Mouse (Mus musculus): ENCODE data around the gene Aatk. TPM values are rescaled to one million over a fixed set of nuclear protein-coding genes. Genes with fewer than 3 reads are reported as not detected.

Gene Aatk
- polyA plus RNA-seq, 1 experiment from 2014 or later: 6.5 TPM

- Histone ChIP-seq H3K79me2 (ENCODE audit: inconsistent target) (peaks cover 35% of the 10 kb centered on the region), H3K36me3 (ENCODE audit: inconsistent target) (no peaks in the 10 kb centered on the region), H3K27ac (peak overlapping the region; percentile 99), H3K4me3 (ENCODE audit: inconsistent target) (no peak overlapping the region)
- 20% methylated on average over 7 of the region's 7 CpGs for WGBS (ENCODE audit: missing documents)
Observed at GRCm38 (mm10) chr11:120042141-120042838, 4.7 kb downstream of the Aatk start.

- Histone ChIP-seq H3K79me2 (ENCODE audit: inconsistent target) (peaks cover 43% of the 10 kb centered on the region), H3K36me3 (ENCODE audit: inconsistent target) (no peaks in the 10 kb centered on the region), H3K27ac (peak overlapping the region; percentile 99), H3K4me3 (ENCODE audit: inconsistent target) (peak overlapping the region; percentile 74)
- WGBS (ENCODE audit: missing documents): 34% methylated on average over 12 of the region's 13 CpGs
Observed at GRCm38 (mm10) chr11:120041191-120042123, 5.5 kb downstream of the Aatk start.

- WGBS (ENCODE audit: missing documents): 8% methylated on average over 8 of the region's 8 CpGs
- Histone ChIP-seq H3K4me3 (ENCODE audit: inconsistent target) (peak overlapping the region; percentile 74), H3K27ac (peak overlapping the region; percentile 99), H3K79me2 (ENCODE audit: inconsistent target) (peaks cover 53% of the 10 kb centered on the region), H3K36me3 (ENCODE audit: inconsistent target) (no peaks in the 10 kb centered on the region)
Observed at GRCm38 (mm10) chr11:120040440-120040839, 6.5 kb downstream of the Aatk start.

GRCm38 (mm10) chr11:120039581-120039980, 7.4 kb downstream of the Aatk start:
- H3K36me3 ChIP-seq (ENCODE audit: inconsistent target): no peaks in the 10 kb centered on the region
- WGBS (ENCODE audit: missing documents): 6% methylated on average over 4 of the region's 4 CpGs
- peak overlapping the region; percentile 99 for H3K27ac ChIP-seq
- H3K4me3 ChIP-seq (ENCODE audit: inconsistent target): peak overlapping the region; percentile 74; the same call in 1 of the 2 replicates
- peaks cover 57% of the 10 kb centered on the region for H3K79me2 ChIP-seq (ENCODE audit: inconsistent target)

GRCm38 (mm10) chr11:120034762-120035161, 12.2 kb downstream of the Aatk start:
- Histone ChIP-seq H3K27ac (peak overlapping the region; percentile 72), H3K79me2 (ENCODE audit: inconsistent target) (peaks cover 63% of the 10 kb centered on the region), H3K36me3 (ENCODE audit: inconsistent target) (no peaks in the 10 kb centered on the region), H3K4me3 (ENCODE audit: inconsistent target) (no peak overlapping the region)
- WGBS (ENCODE audit: missing documents): 5% methylated on average over 5 of the region's 5 CpGs

- WGBS (ENCODE audit: missing documents): 29% methylated on average over 1 of the region's 3 CpGs
- no peak overlapping the region for H3K4me3 ChIP-seq (ENCODE audit: inconsistent target)
- H3K79me2 ChIP-seq (ENCODE audit: inconsistent target): peaks cover 58% of the 10 kb centered on the region
- H3K27ac ChIP-seq: peak overlapping the region; percentile 72
- no peaks in the 10 kb centered on the region for H3K36me3 ChIP-seq (ENCODE audit: inconsistent target)
Observed at GRCm38 (mm10) chr11:120034306-120034705, 12.7 kb downstream of the Aatk start.

GRCm38 (mm10) chr11:120033473-120033872, 13.5 kb downstream of the Aatk start:
- no peaks in the 10 kb centered on the region for H3K36me3 ChIP-seq (ENCODE audit: inconsistent target)
- peak overlapping the region; percentile 72 for H3K27ac ChIP-seq
- WGBS (ENCODE audit: missing documents): 91% methylated on average over 3 of the region's 3 CpGs
- H3K79me2 ChIP-seq (ENCODE audit: inconsistent target): peaks cover 50% of the 10 kb centered on the region
- no peak overlapping the region for H3K4me3 ChIP-seq (ENCODE audit: inconsistent target)

GRCm38 (mm10) chr11:120032052-120032451, 14.9 kb downstream of the Aatk start:
- H3K4me3 ChIP-seq (ENCODE audit: inconsistent target): no peak overlapping the region
- no peak overlapping the region for H3K27ac ChIP-seq
- WGBS (ENCODE audit: missing documents): 90% methylated on average over 8 of the region's 8 CpGs
- peaks cover 36% of the 10 kb centered on the region; the same call in 1 of the 2 replicates for H3K79me2 ChIP-seq (ENCODE audit: inconsistent target)
- no peaks in the 10 kb centered on the region for H3K36me3 ChIP-seq (ENCODE audit: inconsistent target)

GRCm38 (mm10) chr11:120030145-120030901, 16.6 kb downstream of the Aatk start:
- peaks cover 19% of the 10 kb centered on the region; the same call in 1 of the 2 replicates for H3K79me2 ChIP-seq (ENCODE audit: inconsistent target)
- WGBS (ENCODE audit: missing documents): 52% methylated on average over 10 of the region's 10 CpGs
- no peaks in the 10 kb centered on the region for H3K36me3 ChIP-seq (ENCODE audit: inconsistent target)
- no peak overlapping the region for H3K27ac ChIP-seq
- H3K4me3 ChIP-seq (ENCODE audit: inconsistent target): no peak overlapping the region

GRCm38 (mm10) chr11:120029431-120030144, 17.4 kb downstream of the Aatk start:
- 81% methylated on average over 9 of the region's 9 CpGs for WGBS (ENCODE audit: missing documents)
- H3K27ac ChIP-seq: no peak overlapping the region

GRCm38 (mm10) chr11:120028319-120029092, 18.5 kb downstream of the Aatk start:
- H3K4me3 ChIP-seq (ENCODE audit: inconsistent target): no peak overlapping the region
- no peaks in the 10 kb centered on the region for H3K36me3 ChIP-seq (ENCODE audit: inconsistent target)
- peaks cover 13% of the 10 kb centered on the region; the same call in 1 of the 2 replicates for H3K79me2 ChIP-seq (ENCODE audit: inconsistent target)
- no peak overlapping the region for H3K27ac ChIP-seq
- 80% methylated on average over 18 of the region's 18 CpGs for WGBS (ENCODE audit: missing documents)

More at GRCm38 (mm10) chr11:120029431-120030144, 17.4 kb downstream of the Aatk start:
- Histone ChIP-seq H3K4me3 (ENCODE audit: inconsistent target) (no peak overlapping the region), H3K36me3 (ENCODE audit: inconsistent target) (no peaks in the 10 kb centered on the region), H3K79me2 (ENCODE audit: inconsistent target) (peaks cover 16% of the 10 kb centered on the region; the same call in 1 of the 2 replicates)

GRCm38 (mm10) chr11:120026941-120027340, 20.0 kb downstream of the Aatk start:
- WGBS (ENCODE audit: missing documents): 100% methylated on average over 3 of the region's 3 CpGs
- Histone ChIP-seq H3K27ac (no peak overlapping the region), H3K4me3 (ENCODE audit: inconsistent target) (no peak overlapping the region), H3K36me3 (ENCODE audit: inconsistent target) (no peaks in the 10 kb centered on the region), H3K79me2 (ENCODE audit: inconsistent target) (no peaks in the 10 kb centered on the region; the same call in 1 of the 2 replicates)

GRCm38 (mm10) chr11:120022841-120023240, 24.1 kb downstream of the Aatk start:
- no peaks in the 10 kb centered on the region for H3K79me2 ChIP-seq (ENCODE audit: inconsistent target)
- no peak overlapping the region for H3K27ac ChIP-seq
- 81% methylated on average over 12 of the region's 12 CpGs for WGBS (ENCODE audit: missing documents)
- no peak overlapping the region for H3K4me3 ChIP-seq (ENCODE audit: inconsistent target)
- peaks cover 20% of the 10 kb centered on the region; the same call in 1 of the 2 replicates for H3K36me3 ChIP-seq (ENCODE audit: inconsistent target)
